ENCODE assay signal across 19 mouse cellular contexts in genomic region chr3:148641581-148641980, GRCm38 (mm10).
DNase-seq lines count a peak whose midpoint lies in the region; ATAC-seq and TF ChIP-seq lines count a peak whose summit lies in the region.
"Had no signal": no experiment of that assay in that cellular context is flagged by ENCODE, and none has a peak within 500 bp of the region (broad histone marks: within the 10 kb centered on the region; RNA-seq: fewer than 3 reads in every experiment).

No protein-coding gene starts in this region.

- peaks cover 10% of the 10 kb centered on the region; the same call in 1 of the 2 replicates for H3K4me1 ChIP-seq in embryonic facial prominence, embryonic 14.5 days (ENCODE audit: control insufficient read depth, insufficient read depth, low read length)
- no peaks in the 10 kb centered on the region for H3K4me1 ChIP-seq in embryonic facial prominence, embryonic 10.5 days
- 0 out of 2 replicates have a peak, but pooled peaks cover 3% of the 10 kb centered on the region for H3K4me1 ChIP-seq in hindbrain, embryonic 13.5 days (replicated peaks)
- no peaks in the 10 kb centered on the region for H3K4me1 ChIP-seq in hindbrain, embryonic 11.5 days (replicated peaks; ENCODE audit: control insufficient read depth, insufficient read depth, low read length)
- peaks cover 5% of the 10 kb centered on the region; the same call in 1 of the 2 replicates for H3K4me1 ChIP-seq in lung, embryonic 14.5 days (ENCODE audit: insufficient read depth)
- no peaks in the 10 kb centered on the region; the same call in 1 of the 2 replicates for H3K4me1 ChIP-seq in neural tube, embryonic 15.5 days
- H3K4me1 ChIP-seq: neural tube, embryonic 12.5 days had no signal

- no peaks in the 10 kb centered on the region for H3K36me3 ChIP-seq in embryonic facial prominence, embryonic 14.5 days (ENCODE audit: control insufficient read depth, insufficient read depth, low read length)
- H3K36me3 ChIP-seq in embryonic facial prominence, embryonic 10.5 days (replicated peaks), result no peaks in the 10 kb centered on the region
- H3K36me3 ChIP-seq in hindbrain, embryonic 13.5 days, result no peaks in the 10 kb centered on the region
- H3K36me3 ChIP-seq in hindbrain, embryonic 11.5 days (ENCODE audit: control insufficient read depth, insufficient read depth, low read length), result no peaks in the 10 kb centered on the region
- no peaks in the 10 kb centered on the region for H3K36me3 ChIP-seq in lung, embryonic 14.5 days (ENCODE audit: insufficient read depth)
- no peaks in the 10 kb centered on the region for H3K36me3 ChIP-seq in neural tube, embryonic 15.5 days
- H3K36me3 ChIP-seq: embryonic facial prominence, embryonic 13.5 days; midbrain, embryonic 10.5 days; neural tube, embryonic 12.5 days had no signal

- peak; percentile 54 for DNase-seq in embryonic facial prominence, embryonic 14.5 days (ENCODE audit: low spot score)
- DNase-seq in embryonic facial prominence, embryonic 10.5 days (ENCODE audit: low spot score), result no peak
- DNase-seq in hindbrain, embryonic 11.5 days (ENCODE audit: low spot score), result no peak
- peak; percentile 29 for DNase-seq in lung, embryonic 14.5 days
- DNase-seq in lung, postnatal 25 days (ENCODE audit: low spot score), result no peak
- DNase-seq: adrenal gland, postnatal 10 days; cerebellum, adult 2 months; cerebellum, postnatal 25 days; heart, postnatal 14 days; kidney, adult 11 months; layer of hippocampus, adult 9-11 months; thymus, adult 18-20 months; thymus, postnatal 36 days had no signal

- H3K9ac ChIP-seq in embryonic facial prominence, embryonic 14.5 days (ENCODE audit: low read depth, low read length), result no peak overlapping the region
- H3K9ac ChIP-seq in hindbrain, embryonic 13.5 days, result no peak overlapping the region
- H3K9ac ChIP-seq in hindbrain, embryonic 11.5 days (ENCODE audit: low read depth, low read length), result no peak overlapping the region
- H3K9ac ChIP-seq in lung, embryonic 14.5 days, result no peak overlapping the region
- no peak overlapping the region for H3K9ac ChIP-seq in neural tube, embryonic 15.5 days (replicated peaks)
- H3K9ac ChIP-seq: embryonic facial prominence, embryonic 13.5 days; neural tube, embryonic 12.5 days had no signal

- H3K9me3 ChIP-seq in embryonic facial prominence, embryonic 14.5 days (ENCODE audit: control insufficient read depth, low read length), result no peaks in the 10 kb centered on the region
- peaks cover 3% of the 10 kb centered on the region; the same call in 1 of the 2 replicates for H3K9me3 ChIP-seq in embryonic facial prominence, embryonic 10.5 days
- no peaks in the 10 kb centered on the region for H3K9me3 ChIP-seq in hindbrain, embryonic 13.5 days
- H3K9me3 ChIP-seq in hindbrain, embryonic 11.5 days (ENCODE audit: control insufficient read depth, low read length), result no peaks in the 10 kb centered on the region
- no peaks in the 10 kb centered on the region for H3K9me3 ChIP-seq in lung, embryonic 14.5 days (ENCODE audit: low read depth, low read length)
- no peaks in the 10 kb centered on the region for H3K9me3 ChIP-seq in neural tube, embryonic 15.5 days (replicated peaks)
- H3K9me3 ChIP-seq: embryonic facial prominence, embryonic 13.5 days; midbrain, embryonic 10.5 days; neural tube, embryonic 12.5 days had no signal

- 51% methylated on average over 3 of the region's 3 CpGs for WGBS in embryonic facial prominence, embryonic 14.5 days
- 74% methylated on average over 3 of the region's 3 CpGs for WGBS in embryonic facial prominence, embryonic 10.5 days
- WGBS in hindbrain, embryonic 13.5 days, result 64% methylated on average over 3 of the region's 3 CpGs
- WGBS in hindbrain, embryonic 11.5 days, result 82% methylated on average over 3 of the region's 3 CpGs
- WGBS in lung, embryonic 14.5 days, result 57% methylated on average over 3 of the region's 3 CpGs
- WGBS in neural tube, embryonic 15.5 days, result 48% methylated on average over 3 of the region's 3 CpGs

- H3K27me3 ChIP-seq in embryonic facial prominence, embryonic 14.5 days (replicated peaks; ENCODE audit: control insufficient read depth, insufficient read depth, low read length), result no peaks in the 10 kb centered on the region
- H3K27me3 ChIP-seq in embryonic facial prominence, embryonic 10.5 days (replicated peaks; ENCODE audit: low read depth, poor library complexity, severe bottlenecking), result no peaks in the 10 kb centered on the region
- no peaks in the 10 kb centered on the region for H3K27me3 ChIP-seq in hindbrain, embryonic 13.5 days
- no peaks in the 10 kb centered on the region for H3K27me3 ChIP-seq in hindbrain, embryonic 11.5 days (ENCODE audit: control insufficient read depth, insufficient read depth, low read length)
- H3K27me3 ChIP-seq in lung, embryonic 14.5 days (ENCODE audit: insufficient read depth, low read length), result no peaks in the 10 kb centered on the region
- H3K27me3 ChIP-seq in neural tube, embryonic 15.5 days (replicated peaks), result no peaks in the 10 kb centered on the region
- H3K27me3 ChIP-seq: embryonic facial prominence, embryonic 13.5 days; neural tube, embryonic 12.5 days had no signal

- no peak overlapping the region for H3K4me2 ChIP-seq in embryonic facial prominence, embryonic 14.5 days (ENCODE audit: low read depth, low read length)
- H3K4me2 ChIP-seq in hindbrain, embryonic 13.5 days, result no peak overlapping the region
- H3K4me2 ChIP-seq in hindbrain, embryonic 11.5 days (replicated peaks; ENCODE audit: low read depth, low read length), result no peak overlapping the region
- no peak overlapping the region for H3K4me2 ChIP-seq in lung, embryonic 14.5 days
- no peak overlapping the region for H3K4me2 ChIP-seq in neural tube, embryonic 15.5 days
- H3K4me2 ChIP-seq: embryonic facial prominence, embryonic 13.5 days; heart, embryonic 11.5 days; neural tube, embryonic 12.5 days had no signal

- no peak overlapping the region for H3K27ac ChIP-seq in embryonic facial prominence, embryonic 14.5 days (replicated peaks; ENCODE audit: low read depth, low read length)
- H3K27ac ChIP-seq in embryonic facial prominence, embryonic 10.5 days (replicated peaks), result no peak overlapping the region
- H3K27ac ChIP-seq in hindbrain, embryonic 13.5 days, result peak overlapping the region; percentile 56
- H3K27ac ChIP-seq in hindbrain, embryonic 11.5 days (ENCODE audit: low read depth, low read length), result no peak overlapping the region
- H3K27ac ChIP-seq in lung, embryonic 14.5 days (ENCODE audit: low read depth), result no peak overlapping the region
- peak overlapping the region; percentile 62 for H3K27ac ChIP-seq in neural tube, embryonic 15.5 days (replicated peaks)
- H3K27ac ChIP-seq: embryonic facial prominence, embryonic 13.5 days; midbrain, embryonic 10.5 days; neural tube, embryonic 12.5 days had no signal

- no peak overlapping the region for H3K4me3 ChIP-seq in embryonic facial prominence, embryonic 14.5 days (ENCODE audit: low read depth, low read length)
- H3K4me3 ChIP-seq in embryonic facial prominence, embryonic 10.5 days, result no peak overlapping the region
- no peak overlapping the region for H3K4me3 ChIP-seq in hindbrain, embryonic 13.5 days
- H3K4me3 ChIP-seq in hindbrain, embryonic 11.5 days (ENCODE audit: low read depth, low read length), result no peak overlapping the region
- H3K4me3 ChIP-seq in lung, embryonic 14.5 days (ENCODE audit: low read depth, low read length), result no peak overlapping the region
- H3K4me3 ChIP-seq in neural tube, embryonic 15.5 days (replicated peaks), result no peak overlapping the region
- H3K4me3 ChIP-seq: embryonic facial prominence, embryonic 13.5 days; midbrain, embryonic 10.5 days; neural tube, embryonic 12.5 days had no signal

- no peak for TF ChIP-seq CTCF in lung, embryonic 14.5 days (IDR thresholded peaks at IDR 0.05; ENCODE audit: low read depth)

- no peak for ATAC-seq in embryonic facial prominence, embryonic 14.5 days (ENCODE audit: low read depth)
- ATAC-seq in hindbrain, embryonic 13.5 days (ENCODE audit: low FRiP score), result no peak
- ATAC-seq in hindbrain, embryonic 11.5 days (ENCODE audit: low FRiP score), result no peak
- ATAC-seq in lung, embryonic 14.5 days (ENCODE audit: insufficient read depth), result no peak
- ATAC-seq in neural tube, embryonic 15.5 days (ENCODE audit: low FRiP score), result peak; percentile 68

Comparison
In these comparisons a context has a peak if more than half of its experiments do, and no peak if none do; other contexts are left out.
1. DNase-seq: peak in embryonic facial prominence, embryonic 14.5 days (single experiment) and lung, embryonic 14.5 days (single experiment); none in embryonic facial prominence, embryonic 10.5 days (single experiment), hindbrain, embryonic 11.5 days (single experiment) and lung, postnatal 25 days (single experiment).
2. H3K27ac ChIP-seq: peak in hindbrain, embryonic 13.5 days (single experiment) and neural tube, embryonic 15.5 days (single experiment); none in embryonic facial prominence, embryonic 14.5 days (single experiment), embryonic facial prominence, embryonic 10.5 days (single experiment), hindbrain, embryonic 11.5 days (single experiment) and lung, embryonic 14.5 days (single experiment).